Mouse (Mus musculus): ENCODE data around the gene Ifit3. TPM values are rescaled to one million over a fixed set of nuclear protein-coding genes. Genes with fewer than 3 reads are reported as not detected.

Gene Ifit3
- total RNA-seq, 4 experiments from 2014 or later, result 0.48 to 1.7 (median 0.79) TPM; not detected in 1

Other genes starting within 250 kb of the Ifit3 start
- not detected for gene Ch25h, start 108.4 kb upstream of the Ifit3 start, total RNA-seq (2022)
- gene Lipa, start 56.1 kb upstream of the Ifit3 start, total RNA-seq (2022), result 1 to 10 TPM; 3.6 to 5.5 (median 4.9) TPM
- 1 to 10 TPM in 1 of 4 experiments, under 1 TPM in 3; 0.46 to 1.3 (median 0.79) TPM for gene Ifit2, start 32.8 kb upstream of the Ifit3 start, total RNA-seq (2022)
- not detected for gene Ifit1bl1, start 18.4 kb downstream of the Ifit3 start, total RNA-seq (2022)
- 1 to 10 TPM in 3 of 4 experiments, under 1 TPM in 1; 0.64 to 2.1 (median 1.2) TPM for gene Ifit3b, start 24.4 kb downstream of the Ifit3 start, total RNA-seq (2022)
- gene Ifit1bl2, start 57.2 kb downstream of the Ifit3 start, total RNA-seq (2022), result not detected
- under 1 TPM; 0.21 to 0.76 (median 0.27) TPM for gene Ifit1, start 57.3 kb downstream of the Ifit3 start, total RNA-seq (2022)
- gene Slc16a12, start 163.8 kb downstream of the Ifit3 start, total RNA-seq (2022), result 1 to 10 TPM in 1 of 4 experiments, under 1 TPM in 3; 0.34 to 1.8 (median 0.44) TPM

All from gastrocnemius, adult 8-10 months (tissue).